Mouse (Mus musculus) cerebellum, adult 2 months (tissue): ENCODE data around the gene Ypel2. TPM values are rescaled to one million over a fixed set of nuclear protein-coding genes. Genes with fewer than 3 reads are reported as not detected.

Experiments
- DNase-seq, 2 experiments: peaks; one replicate each; pipeline ENCODE4 v3.0.0; 2021
- H3K27ac ChIP-seq: fragments of 200-500 bp; 2 replicates; pipeline ENCODE4 v1.5.1; 2012; ENCODE audit warnings: low read length, control low read depth, inconsistent platforms; ENCODE audit not compliant: insufficient read depth
- H3K27me3 ChIP-seq: fragments of 200-500 bp; 2 replicates; pipeline ENCODE4 v1.6.1; 2012; ENCODE audit warnings: inconsistent platforms, mild to moderate bottlenecking, low read length, moderate library complexity; ENCODE audit not compliant: control insufficient read depth, insufficient read depth
- H3K4me1 ChIP-seq: fragments of 200-500 bp; 2 replicates; pipeline ENCODE4 v1.6.1; 2011; ENCODE audit warnings: low read length; ENCODE audit not compliant: control insufficient read depth, insufficient read depth
- H3K4me3 ChIP-seq: fragments of 200-500 bp; replicated peaks from 2 replicates; pipeline ENCODE3; 2011; ENCODE audit warnings: mild to moderate bottlenecking, low read depth, low read length, control low read depth; ENCODE audit not compliant: insufficient read depth
- CTCF ChIP-seq: fragments of 200-500 bp; IDR thresholded peaks from 2 replicates; pipeline ENCODE4 v1.5.1; 2011; ENCODE audit warnings: low read depth, mild to moderate bottlenecking, control low read depth, low read length, moderate library complexity, borderline replicate concordance; ENCODE audit not compliant: insufficient read depth
- POLR2A ChIP-seq: fragments of 200-500 bp; IDR thresholded peaks from 2 replicates; pipeline ENCODE4 v1.6.1; 2011; ENCODE audit warnings: low read length, control low read depth, borderline replicate concordance; ENCODE audit not compliant: insufficient read depth
- WGBS: fragments of 180-500 bp; shearing (Covaris S2); methylation state at CpG from one replicate; pipeline ENCODE4 v1.1.7; 2018; 5-methylcytosine and 5-hydroxymethylcytosine counted together
- polyA plus RNA-seq: library from polyadenylated mRNA; depleted of rRNA; stranded (reverse); fragments of >200 nt; gene quantifications from 2 replicates; pipeline ENCODE4 v1.2.3, GENCODE M21; 2012

The Ypel2 gene
- polyA plus RNA-seq, 1 experiment, result 26.7 TPM

DNA sequence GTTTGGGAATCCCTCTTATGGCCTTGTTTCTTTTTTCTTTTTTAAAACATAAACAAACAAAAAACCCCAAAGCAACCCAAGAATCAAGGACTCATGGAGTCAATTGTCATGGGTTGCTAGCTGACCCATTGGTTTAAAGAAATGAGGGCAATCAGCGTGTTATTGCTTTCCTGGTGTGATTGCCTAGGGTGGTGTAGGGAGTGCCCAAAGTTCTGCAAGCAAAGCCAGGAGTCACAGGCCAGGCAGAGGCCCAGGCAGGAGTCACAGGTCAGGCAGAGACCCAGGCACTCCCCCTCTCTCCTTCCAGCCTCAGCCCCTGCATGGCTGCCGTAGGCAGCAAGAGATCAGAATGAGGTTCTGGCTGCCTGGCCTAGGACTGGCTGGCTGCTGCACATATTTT, 58.6 kb downstream of the Ypel2 start:
- no peak for DNase-seq
- Histone ChIP-seq H3K27ac (no peak overlapping the region), H3K4me3 (no peak overlapping the region), H3K27me3 (no peaks in the 10 kb centered on the region), H3K4me1 (no peaks in the 10 kb centered on the region; the same call in 1 of the 2 replicates)
- 83% methylated on average over 2 of the region's 2 CpGs for WGBS
- TF ChIP-seq CTCF, result no peak
- TF ChIP-seq POLR2A, result no peak

DNA sequence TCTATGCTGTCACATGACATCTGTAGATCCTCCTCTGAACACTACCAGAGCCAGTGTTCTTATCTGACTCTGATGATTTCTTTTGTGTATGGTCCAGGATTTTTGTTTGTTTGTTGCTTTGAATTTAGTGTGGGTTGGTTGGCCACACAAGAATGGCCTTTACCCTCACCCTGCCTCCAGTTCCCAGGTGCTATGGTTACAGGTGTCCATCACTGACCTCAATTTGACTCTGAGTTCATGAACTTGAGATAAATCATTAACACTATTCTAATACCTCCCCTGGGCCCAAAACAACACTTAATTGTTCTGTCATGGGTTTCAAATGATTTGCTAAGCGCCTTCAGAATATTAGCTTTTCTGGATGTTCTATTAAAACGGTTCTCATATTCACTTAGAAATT, 61.3 kb downstream of the Ypel2 start:
- H3K27me3 ChIP-seq, result no peaks in the 10 kb centered on the region
- TF ChIP-seq POLR2A, result no peak
- TF ChIP-seq CTCF, result no peak
- H3K4me1 ChIP-seq, result no peaks in the 10 kb centered on the region
- 100% methylated on average over 2 of the region's 2 CpGs for WGBS
- H3K4me3 ChIP-seq, result no peak overlapping the region
- H3K27ac ChIP-seq, result no peak overlapping the region
- no peak for DNase-seq

DNA sequence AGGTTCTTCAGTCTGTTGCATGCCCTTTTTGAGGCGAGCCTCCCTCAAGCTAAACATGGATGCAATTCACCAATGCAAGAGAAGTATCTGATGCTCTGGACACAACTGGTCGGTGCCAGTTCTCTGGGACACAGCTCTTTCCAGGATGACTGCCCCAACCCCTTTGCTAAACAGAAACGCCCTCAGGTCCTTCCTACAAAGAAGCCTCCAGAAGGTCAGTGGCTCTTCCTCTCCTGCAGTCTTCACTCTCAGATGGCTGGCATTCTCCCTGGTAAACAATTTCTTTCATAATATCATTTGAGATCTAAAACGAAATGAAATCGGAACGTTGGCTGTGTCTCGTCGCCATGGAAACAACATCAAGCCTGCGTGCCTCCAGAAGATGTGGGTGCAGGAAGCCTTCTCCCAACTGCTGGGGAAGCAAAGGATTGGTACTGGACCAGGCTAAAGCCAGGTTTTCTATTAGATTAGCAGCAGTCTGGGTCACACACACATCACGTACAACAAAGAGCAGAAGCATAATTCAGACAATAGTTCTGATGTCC, 62.8 kb downstream of the Ypel2 start:
- WGBS, result 60% methylated on average over 10 of the region's 10 CpGs
- H3K4me3 ChIP-seq, result no peak overlapping the region
- TF ChIP-seq CTCF, result no peak
- H3K27me3 ChIP-seq, result no peaks in the 10 kb centered on the region
- H3K4me1 ChIP-seq, result no peaks in the 10 kb centered on the region
- H3K27ac ChIP-seq, result no peak overlapping the region
- DNase-seq, result no peak

- Histone ChIP-seq H3K27me3 (no peaks in the 10 kb centered on the region), H3K4me3 (no peak overlapping the region), H3K27ac (no peak overlapping the region), H3K4me1 (no peaks in the 10 kb centered on the region)
- no peak for DNase-seq
- no peak for TF ChIP-seq POLR2A
- TF ChIP-seq CTCF, result no peak
Observed at GRCm38 (mm10) chr11:86929985-86930384, 63.5 kb downstream of the Ypel2 start.

GRCm38 (mm10) chr11:86929531-86929930, 64.0 kb downstream of the Ypel2 start:
- TF ChIP-seq POLR2A, result no peak
- no peak for TF ChIP-seq CTCF
- DNase-seq, result no peak
- Histone ChIP-seq H3K4me1 (no peaks in the 10 kb centered on the region), H3K27me3 (no peaks in the 10 kb centered on the region), H3K27ac (no peak overlapping the region), H3K4me3 (no peak overlapping the region)
- 86% methylated on average over 4 of the region's 4 CpGs for WGBS

- peaks cover 13% of the 10 kb centered on the region for H3K4me1 ChIP-seq
- H3K27me3 ChIP-seq, result no peaks in the 10 kb centered on the region
- WGBS, result 92% methylated on average over 9 of the region's 9 CpGs
- no peak for TF ChIP-seq POLR2A
- TF ChIP-seq CTCF, result no peak
- no peak for DNase-seq
- no peak overlapping the region for H3K4me3 ChIP-seq
- no peak overlapping the region for H3K27ac ChIP-seq
Observed at GRCm38 (mm10) chr11:86925085-86925638, 68.3 kb downstream of the Ypel2 start.

DNA sequence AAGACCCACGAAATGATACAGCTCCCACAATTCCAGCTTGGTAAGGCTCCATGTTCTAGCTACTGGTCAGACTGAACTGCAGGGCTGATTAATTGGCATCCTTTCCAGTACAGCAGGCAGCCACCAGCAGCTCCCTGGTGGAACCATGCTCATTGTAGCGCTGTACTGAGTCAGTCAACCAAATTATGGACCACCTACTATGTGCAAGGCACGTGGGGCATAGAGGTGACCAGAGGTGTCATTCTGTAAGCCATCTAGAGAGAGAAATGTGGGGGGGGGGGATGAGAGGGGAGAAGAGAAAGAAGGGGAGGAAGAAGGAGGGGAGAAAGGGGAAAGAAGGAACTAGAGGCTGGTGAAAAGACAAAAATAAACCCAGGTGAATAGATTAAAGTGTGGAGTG, 68.9 kb downstream of the Ypel2 start:
- H3K27me3 ChIP-seq, result no peaks in the 10 kb centered on the region
- no peak overlapping the region for H3K4me3 ChIP-seq
- H3K27ac ChIP-seq, result no peak overlapping the region
- DNase-seq, result no peak
- peaks cover 19% of the 10 kb centered on the region for H3K4me1 ChIP-seq
- WGBS, result 63% methylated on average over 3 of the region's 3 CpGs
- TF ChIP-seq POLR2A (no peak), CTCF (no peak)

GRCm38 (mm10) chr11:86923654-86924053, 69.9 kb downstream of the Ypel2 start:
- Histone ChIP-seq H3K4me3 (no peak overlapping the region), H3K4me1 (peaks cover 22% of the 10 kb centered on the region), H3K27ac (no peak overlapping the region), H3K27me3 (no peaks in the 10 kb centered on the region)
- DNase-seq, result no peak
- no peak for TF ChIP-seq CTCF
- TF ChIP-seq POLR2A, result no peak
- whole genome bisulfite sequencing, result 71% methylated on average over 2 of the region's 2 CpGs

- H3K27me3 ChIP-seq, result no peaks in the 10 kb centered on the region
- TF ChIP-seq POLR2A (no peak), CTCF (no peak)
- no peak overlapping the region for H3K4me3 ChIP-seq
- H3K27ac ChIP-seq, result no peak overlapping the region
- WGBS, result 66% methylated on average over 2 of the region's 2 CpGs
- peak in 1 of 2 experiments; percentile 50 for DNase-seq
- peaks cover 22% of the 10 kb centered on the region for H3K4me1 ChIP-seq
Observed at GRCm38 (mm10) chr11:86922029-86922428, 71.5 kb downstream of the Ypel2 start.
